Mouse (Mus musculus) spleen, adult 2 months (tissue): ENCODE results near the gene Vstm5. TPM values are rescaled to one million over a fixed set of nuclear protein-coding genes. Genes with fewer than 3 reads are reported as not detected.
"Not testable (repeated sequence)": the region's sequence is repeated elsewhere in the genome, so short reads cannot be mapped to it uniquely, and the experiment has no call there.

Experiments used
- DNase-seq, 2 experiments: peaks; one replicate each; pipeline versions ENCODE4 v3.0.0 to v3.0.0-alpha.2; 2012 to 2021; ENCODE audit warnings: low spot score in 2 of 2, low read depth in 1 of 2
- H3K27ac ChIP-seq: fragments of 200-500 bp; 2 replicates; pipeline ENCODE4 v1.5.1; 2012; ENCODE audit warnings: low read length, inconsistent platforms; ENCODE audit not compliant: insufficient read depth
- H3K27me3 ChIP-seq: fragments of 200-500 bp; 2 replicates; pipeline ENCODE4 v1.6.1; 2012; ENCODE audit warnings: mild to moderate bottlenecking, moderate library complexity, low read length, inconsistent platforms; ENCODE audit not compliant: control insufficient read depth, insufficient read depth
- H3K36me3 ChIP-seq: fragments of 200-500 bp; 2 replicates; pipeline ENCODE4 v1.6.1; 2012; ENCODE audit warnings: mild to moderate bottlenecking, low read length, inconsistent platforms; ENCODE audit not compliant: control insufficient read depth, insufficient read depth
- H3K4me1 ChIP-seq: fragments of 200-500 bp; 2 replicates; pipeline ENCODE4 v1.6.1; 2011; ENCODE audit warnings: inconsistent platforms; ENCODE audit not compliant: control insufficient read depth, insufficient read depth, insufficient read length
- H3K4me3 ChIP-seq: fragments of 200-500 bp; 2 replicates; pipeline ENCODE4 v1.5.1; 2011; ENCODE audit warnings: mild to moderate bottlenecking, inconsistent platforms; ENCODE audit not compliant: insufficient read depth, insufficient read length; ENCODE audit errors: extremely low read depth
- CTCF ChIP-seq: fragments of 200-500 bp; IDR thresholded peaks from 2 replicates; pipeline ENCODE4 v1.5.1; 2011; ENCODE audit warnings: mild to moderate bottlenecking, inconsistent platforms; ENCODE audit not compliant: insufficient read depth, insufficient read length, insufficient replicate concordance; ENCODE audit errors: extremely low read depth
- POLR2A ChIP-seq: fragments of 200-500 bp; IDR thresholded peaks from 2 replicates; pipeline ENCODE4 v1.6.1; 2011; ENCODE audit warnings: low read depth, low read length, inconsistent platforms
- WGBS: fragments of 180-500 bp; shearing (Covaris S2); methylation state at CpG from one replicate; pipeline ENCODE4 v1.1.7; 2018; 5-methylcytosine and 5-hydroxymethylcytosine counted together
- polyA plus RNA-seq: library from polyadenylated mRNA; depleted of rRNA; stranded (reverse); fragments of >200 nt; gene quantifications from 2 replicates; pipeline ENCODE4 v1.2.3, GENCODE M21; 2012; rRNA removed

Vstm5 gene
- polyA plus RNA-seq: 0.39 and 0.54 TPM in 2 replicates

DNA sequence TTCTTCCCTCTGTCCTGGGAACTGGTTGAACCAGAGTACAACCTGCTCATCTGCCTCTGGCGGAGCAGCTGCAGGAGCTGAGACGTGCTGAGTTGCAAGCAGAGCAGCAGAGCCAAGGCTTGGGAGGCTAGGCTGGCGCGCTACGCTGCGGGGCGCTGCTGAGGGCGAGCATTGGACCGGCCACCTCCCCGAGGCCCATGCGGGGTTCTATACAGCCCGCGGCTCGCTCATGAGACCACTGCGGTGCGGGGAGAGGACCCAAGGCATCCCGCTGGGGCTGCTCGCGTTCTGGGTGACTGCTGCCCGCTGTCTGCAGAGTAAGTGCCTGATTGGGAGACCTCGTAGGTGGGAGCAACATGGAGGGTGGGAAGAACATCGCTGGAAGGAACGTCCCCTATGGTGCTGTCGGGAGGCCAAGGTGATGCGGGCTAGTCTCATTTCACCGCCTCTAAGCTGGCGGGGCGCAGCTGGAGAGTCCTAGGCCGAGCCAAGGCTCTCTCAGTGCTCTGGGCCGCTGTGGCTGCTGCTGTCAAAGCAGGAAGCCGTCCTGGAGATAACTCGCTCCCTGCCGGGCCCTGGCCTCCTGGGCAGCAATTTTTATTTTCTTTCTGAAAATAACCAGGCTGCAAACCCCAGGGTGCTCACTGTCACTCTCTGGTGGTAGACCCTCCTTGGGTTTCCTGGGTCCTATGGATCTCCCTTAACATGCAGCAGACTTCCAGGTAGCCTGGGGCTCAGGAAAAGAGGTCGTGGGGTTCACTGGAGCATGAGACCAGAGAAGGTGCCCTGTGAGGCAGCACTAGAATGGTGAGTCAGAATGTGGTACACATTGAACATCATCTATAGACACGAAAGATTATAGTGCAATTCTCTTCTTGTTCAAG lies at the start of gene Vstm5:
Gene Vstm5 (plus strand): TSS at position 4 of the 884 bp plus-strand sequence.
- no peak within 1 kb of the TSS for H3K27ac ChIP-seq
- no peaks in the 10 kb centered on the region for H3K4me1 ChIP-seq

DNA sequence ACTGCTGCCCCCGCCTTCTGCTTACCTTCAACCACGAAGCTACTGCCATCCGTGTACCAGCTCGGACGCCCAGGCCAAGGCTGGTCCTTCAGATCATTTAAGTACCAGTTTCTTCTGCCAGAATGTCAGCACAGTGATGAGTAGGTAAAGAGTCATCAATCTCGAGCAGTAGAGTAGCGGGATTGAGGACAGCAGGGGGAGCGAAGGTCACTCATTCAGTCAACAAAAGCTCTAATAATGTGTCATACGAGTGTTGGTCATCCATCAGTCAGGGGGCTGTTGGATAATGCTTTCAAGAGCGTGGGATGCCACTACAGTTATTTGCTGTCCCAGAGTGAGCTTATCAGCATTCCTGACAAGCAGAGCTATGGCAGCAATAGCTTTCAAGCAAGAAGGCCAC lies 44.0 kb upstream of the Vstm5 start:
- not testable (repeated sequence) for H3K27me3 ChIP-seq, DNase-seq, H3K4me1 ChIP-seq, H3K27ac ChIP-seq, H3K36me3 ChIP-seq, H3K4me3 ChIP-seq
- WGBS: 87% methylated on average over 10 of the region's 10 CpGs

More for the DNA sequence above, at the start of gene Vstm5:
- no peak for TF ChIP-seq CTCF
- TF ChIP-seq POLR2A: no peak
- WGBS: 8% methylated on average over 35 of the region's 35 CpGs
- no peaks in the 10 kb centered on the region for H3K36me3 ChIP-seq
- DNase-seq: no peak
- H3K27me3 ChIP-seq: peaks cover 2% of the 10 kb centered on the region; the same call in 1 of the 2 replicates
- H3K4me3 ChIP-seq: peak within 1 kb of the TSS; percentile 6; the same call in 1 of the 2 replicates

DNA sequence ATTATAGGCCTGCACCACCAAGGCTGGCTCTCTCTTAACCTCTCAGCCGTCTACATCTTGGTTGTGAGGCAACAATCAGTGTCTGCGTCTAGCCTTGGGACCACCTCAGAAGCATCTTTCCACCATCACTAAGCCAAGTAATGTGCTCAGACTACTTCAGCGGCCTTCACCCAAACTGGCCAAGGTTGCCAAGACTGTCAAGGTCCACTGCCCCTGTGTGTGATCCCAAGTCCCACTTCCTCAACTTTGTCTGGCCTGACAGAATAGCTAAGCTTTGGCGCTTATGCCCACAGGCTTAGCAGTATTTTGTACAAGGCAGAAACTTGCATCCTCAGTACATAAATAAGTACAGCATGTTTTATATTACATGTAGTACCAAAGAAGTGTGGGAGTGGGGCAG lies 32.2 kb upstream of the Vstm5 start:
- Histone ChIP-seq H3K4me1 (no peaks in the 10 kb centered on the region), H3K4me3 (no peak overlapping the region), H3K27me3 (no peaks in the 10 kb centered on the region), H3K36me3 (no peaks in the 10 kb centered on the region), H3K27ac (no peak overlapping the region)
- no peak for DNase-seq
- WGBS: 90% methylated on average over 4 of the region's 4 CpGs
- no peak for TF ChIP-seq CTCF
- no peak for TF ChIP-seq POLR2A

DNA sequence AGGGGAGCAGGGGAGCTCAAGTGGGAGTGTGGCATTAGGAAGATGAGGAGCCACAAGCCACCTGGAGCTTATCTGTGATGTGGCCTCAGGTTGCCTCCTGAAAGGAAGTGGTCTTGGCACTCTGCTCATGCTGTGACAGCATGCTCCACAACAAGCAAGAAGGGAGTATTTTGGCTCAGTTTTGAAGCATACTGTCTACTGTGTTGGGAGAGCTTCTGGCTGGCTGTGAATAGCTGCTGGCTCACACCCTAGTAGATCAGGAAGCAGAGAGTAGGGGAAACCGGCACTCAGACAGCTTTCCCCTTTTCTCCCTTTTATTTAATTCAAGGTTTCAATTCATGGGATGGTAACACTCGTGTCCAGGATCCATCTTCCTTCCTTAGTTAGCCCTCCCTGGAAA lies 29.5 kb upstream of the Vstm5 start:
- DNase-seq: no peak
- 52% methylated on average over 2 of the region's 2 CpGs for WGBS

DNA sequence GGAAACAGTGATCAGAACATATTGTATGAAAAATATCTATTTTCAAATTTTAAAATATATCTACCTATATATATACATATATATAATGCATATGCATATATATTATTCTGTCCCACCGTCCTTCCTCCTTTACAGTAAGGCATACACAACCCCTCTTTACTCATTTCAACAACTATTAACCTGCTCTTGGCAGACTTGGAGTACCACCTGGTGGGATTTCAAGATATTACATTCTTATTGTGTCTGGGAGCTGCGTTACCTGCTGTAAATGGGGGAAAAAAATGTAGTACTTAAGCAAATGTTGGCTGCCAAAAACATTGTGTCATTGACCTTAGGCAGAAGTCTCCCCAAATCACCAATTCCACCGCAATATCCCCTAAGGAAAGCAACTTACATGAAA lies 27.0 kb upstream of the Vstm5 start:
- no peaks in the 10 kb centered on the region for H3K27me3 ChIP-seq
- no peak for DNase-seq
- no peak overlapping the region for H3K27ac ChIP-seq
- no peak overlapping the region for H3K4me3 ChIP-seq
- no peaks in the 10 kb centered on the region for H3K36me3 ChIP-seq
- WGBS: 71% methylated on average over 3 of the region's 3 CpGs
- H3K4me1 ChIP-seq: no peaks in the 10 kb centered on the region
- TF ChIP-seq CTCF (no peak), POLR2A (no peak)

More for the DNA sequence above, 29.5 kb upstream of the Vstm5 start:
- Histone ChIP-seq H3K27ac (no peak overlapping the region), H3K27me3 (no peaks in the 10 kb centered on the region), H3K4me1 (no peaks in the 10 kb centered on the region), H3K36me3 (no peaks in the 10 kb centered on the region), H3K4me3 (no peak overlapping the region)
- TF ChIP-seq POLR2A: no peak
- no peak for TF ChIP-seq CTCF

DNA sequence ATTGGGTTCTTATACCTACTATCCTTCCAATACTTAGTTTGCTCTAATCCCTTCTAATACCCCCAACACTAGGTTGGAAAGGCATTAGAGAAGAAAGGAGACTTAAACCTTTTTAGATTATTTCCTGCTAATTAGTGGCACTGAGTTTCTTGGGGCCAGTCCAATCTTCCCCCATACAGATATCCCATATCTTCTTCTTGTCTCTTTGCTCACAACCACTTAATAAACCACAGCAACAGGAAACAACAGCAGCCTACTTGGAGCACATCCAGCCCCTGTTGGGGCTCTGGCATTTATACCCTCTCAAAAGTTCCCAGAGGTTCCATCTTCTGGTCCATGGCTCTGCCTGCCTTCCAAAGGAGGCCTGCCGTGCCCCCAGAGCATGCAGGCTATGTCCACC lies 25.1 kb upstream of the Vstm5 start:
- H3K27ac ChIP-seq: no peak overlapping the region
- no peaks in the 10 kb centered on the region for H3K27me3 ChIP-seq
- DNase-seq: no peak
- no peaks in the 10 kb centered on the region for H3K4me1 ChIP-seq
- TF ChIP-seq POLR2A (no peak), CTCF (no peak)
- H3K4me3 ChIP-seq: no peak overlapping the region
- H3K36me3 ChIP-seq: no peaks in the 10 kb centered on the region
- WGBS: 79% methylated on average over 1 of the region's 1 CpGs

DNA sequence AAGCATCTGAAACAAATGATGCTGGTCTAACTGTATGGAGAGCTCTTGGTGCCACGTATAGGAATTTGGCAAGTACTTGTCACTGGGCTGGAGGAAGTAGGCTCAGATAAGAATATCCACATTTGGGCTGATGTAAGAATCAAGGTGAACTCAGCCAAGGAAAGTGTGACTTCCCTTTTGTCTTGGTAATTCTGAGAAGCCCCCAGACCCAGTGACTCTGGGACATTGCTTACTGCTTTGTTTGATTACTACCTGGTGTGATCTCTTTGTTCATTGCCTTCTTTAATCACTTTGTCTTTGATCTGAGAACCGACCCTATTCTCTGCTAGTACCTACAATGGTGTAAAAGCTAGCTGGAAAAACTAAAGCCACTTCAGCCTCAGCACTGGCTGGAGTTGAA lies 13.9 kb upstream of the Vstm5 start:
- H3K4me3 ChIP-seq: no peak overlapping the region
- H3K27me3 ChIP-seq: no peaks in the 10 kb centered on the region
- WGBS: 67% methylated on average over 2 of the region's 2 CpGs
- no peak for DNase-seq
- no peaks in the 10 kb centered on the region for H3K36me3 ChIP-seq
- no peaks in the 10 kb centered on the region for H3K4me1 ChIP-seq
- no peak overlapping the region for H3K27ac ChIP-seq
- TF ChIP-seq POLR2A (no peak), CTCF (no peak)
